ENCODE assay signal across 24 mouse cellular contexts in the genomic region with DNA sequence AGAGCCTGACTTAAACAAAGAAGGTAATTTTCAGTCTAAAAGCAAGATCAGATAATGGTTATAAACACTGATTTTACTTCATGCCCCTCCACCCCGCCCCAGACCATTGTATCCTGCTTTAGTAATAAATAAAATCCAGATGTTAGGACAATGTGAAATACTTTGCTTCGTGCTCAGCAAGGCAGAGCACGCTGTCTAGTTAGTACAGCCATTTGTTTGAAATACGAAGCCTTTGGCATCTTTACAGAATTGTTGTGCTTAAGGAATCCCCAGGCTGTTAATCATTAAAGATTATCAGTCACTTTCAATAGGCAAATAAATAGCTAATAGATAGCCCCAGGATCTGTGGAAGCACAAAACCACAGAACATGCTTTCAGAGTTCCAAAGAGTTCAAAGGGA. TPM values are rescaled to one million over a fixed set of nuclear protein-coding genes. Genes with fewer than 3 reads are reported as not detected.
DNase-seq lines count a peak whose midpoint lies in the region; ATAC-seq lines count a peak whose summit lies in the region.
"Had no signal": no experiment of that assay in that cellular context is flagged by ENCODE, and none has a peak within 500 bp of the region (broad histone marks: within the 10 kb centered on the region; RNA-seq: fewer than 3 reads in every experiment).

No protein-coding gene starts in this region.

- no peaks in the 10 kb centered on the region for H3K36me3 ChIP-seq in limb, embryonic 13.5 days
- no peaks in the 10 kb centered on the region for H3K36me3 ChIP-seq in limb, embryonic 10.5 days
- no peaks in the 10 kb centered on the region for H3K36me3 ChIP-seq in embryonic facial prominence, embryonic 13.5 days
- H3K36me3 ChIP-seq in intestine, embryonic 16.5 days (ENCODE audit: control insufficient read depth, insufficient read depth, low read length) = no peaks in the 10 kb centered on the region
- H3K36me3 ChIP-seq: forebrain, embryonic 15.5 days; G1E; limb, embryonic 12.5 days; midbrain, embryonic 10.5 days; midbrain, embryonic 15.5 days had no signal

- WGBS in limb, embryonic 13.5 days = 3% methylated on average over 4 of the region's 4 CpGs
- 19% methylated on average over 4 of the region's 4 CpGs for WGBS in limb, embryonic 10.5 days
- WGBS in embryonic facial prominence, embryonic 13.5 days = 14% methylated on average over 4 of the region's 4 CpGs
- 23% methylated on average over 4 of the region's 4 CpGs for WGBS in intestine, embryonic 16.5 days

- peaks cover 6% of the 10 kb centered on the region; the same call in 1 of the 2 replicates for H3K4me1 ChIP-seq in limb, embryonic 13.5 days
- H3K4me1 ChIP-seq in limb, embryonic 10.5 days = peaks cover 10% of the 10 kb centered on the region
- H3K4me1 ChIP-seq in embryonic facial prominence, embryonic 13.5 days = peaks cover 18% of the 10 kb centered on the region
- H3K4me1 ChIP-seq in intestine, embryonic 16.5 days (ENCODE audit: control insufficient read depth, insufficient read depth, low read length) = no peaks in the 10 kb centered on the region
- H3K4me1 ChIP-seq: forebrain, embryonic 15.5 days; midbrain, embryonic 10.5 days; midbrain, embryonic 15.5 days had no signal

- H3K27me3 ChIP-seq in limb, embryonic 13.5 days = no peaks in the 10 kb centered on the region
- no peaks in the 10 kb centered on the region for H3K27me3 ChIP-seq in limb, embryonic 10.5 days (ENCODE audit: low read depth, poor library complexity, severe bottlenecking)
- H3K27me3 ChIP-seq in embryonic facial prominence, embryonic 13.5 days = no peaks in the 10 kb centered on the region
- no peaks in the 10 kb centered on the region for H3K27me3 ChIP-seq in intestine, embryonic 16.5 days (replicated peaks; ENCODE audit: control insufficient read depth, insufficient read depth, low read length)
- H3K27me3 ChIP-seq: forebrain, embryonic 15.5 days; limb, embryonic 12.5 days; midbrain, embryonic 15.5 days; Patski had no signal

- H3K9me3 ChIP-seq in limb, embryonic 13.5 days = no peaks in the 10 kb centered on the region
- H3K9me3 ChIP-seq in limb, embryonic 10.5 days (replicated peaks) = no peaks in the 10 kb centered on the region
- H3K9me3 ChIP-seq in embryonic facial prominence, embryonic 13.5 days = no peaks in the 10 kb centered on the region
- no peaks in the 10 kb centered on the region for H3K9me3 ChIP-seq in intestine, embryonic 16.5 days (ENCODE audit: control insufficient read depth, low read length)
- H3K9me3 ChIP-seq: forebrain, embryonic 15.5 days; G1E; limb, embryonic 12.5 days; midbrain, embryonic 10.5 days; midbrain, embryonic 15.5 days had no signal

- no peak overlapping the region for H3K9ac ChIP-seq in limb, embryonic 13.5 days
- no peak overlapping the region for H3K9ac ChIP-seq in embryonic facial prominence, embryonic 13.5 days
- H3K9ac ChIP-seq in intestine, embryonic 16.5 days (ENCODE audit: low read depth, low read length) = no peak overlapping the region
- H3K9ac ChIP-seq: forebrain, embryonic 15.5 days; limb, embryonic 12.5 days; liver, embryonic 14.5 days; midbrain, embryonic 15.5 days had no signal

- ATAC-seq in limb, embryonic 13.5 days (ENCODE audit: low FRiP score, low read depth) = peak; percentile 36; the same call in 1 of the 2 replicates
- 0 out of 2 replicates have a peak, but pooled peaks have one; percentile 37 for ATAC-seq in embryonic facial prominence, embryonic 13.5 days (ENCODE audit: insufficient number of reproducible peaks, insufficient read depth, low FRiP score, low TSS enrichment, low read depth)
- ATAC-seq in intestine, embryonic 16.5 days = no peak
- ATAC-seq: forebrain, embryonic 15.5 days; hindbrain, embryonic 16.5 days; midbrain, embryonic 15.5 days; Patski had no signal

- no peak overlapping the region for H3K27ac ChIP-seq in limb, embryonic 13.5 days
- H3K27ac ChIP-seq in limb, embryonic 10.5 days = no peak overlapping the region
- H3K27ac ChIP-seq in embryonic facial prominence, embryonic 13.5 days = no peak overlapping the region; the same call in 1 of the 2 replicates
- no peak overlapping the region for H3K27ac ChIP-seq in intestine, embryonic 16.5 days (ENCODE audit: low read length)
- H3K27ac ChIP-seq: forebrain, embryonic 15.5 days; limb, embryonic 12.5 days; liver, embryonic 14.5 days; midbrain, embryonic 10.5 days; midbrain, embryonic 15.5 days had no signal

- H3K4me3 ChIP-seq in limb, embryonic 13.5 days = no peak overlapping the region
- H3K4me3 ChIP-seq in limb, embryonic 10.5 days = no peak overlapping the region
- H3K4me3 ChIP-seq in embryonic facial prominence, embryonic 13.5 days = no peak overlapping the region
- H3K4me3 ChIP-seq in intestine, embryonic 16.5 days (ENCODE audit: low read length) = no peak overlapping the region
- H3K4me3 ChIP-seq: forebrain, embryonic 15.5 days; limb, embryonic 12.5 days; midbrain, embryonic 10.5 days; midbrain, embryonic 15.5 days had no signal

- DNase-seq in embryo, embryonic 10.5 days (ENCODE audit: low spot score) = peak; percentile 26
- DNase-seq in embryo, embryonic 9.5 days (ENCODE audit: extremely low spot score) = no peak
- no peak for DNase-seq in limb, embryonic 10.5 days (ENCODE audit: low spot score)
- no peak for DNase-seq in cerebellum, postnatal 36 days
- DNase-seq: adrenal gland, postnatal 10 days; cerebellum, adult 8-10 months; heart, postnatal 14 days; kidney, adult 2 months; layer of hippocampus, adult 9-11 months; lung, adult 2 months; right cerebral cortex, adult 18-20 months; spleen, adult 18-20 months; thymus, postnatal 14 days had no signal

- H3K4me2 ChIP-seq in limb, embryonic 13.5 days (replicated peaks) = no peak overlapping the region
- H3K4me2 ChIP-seq in embryonic facial prominence, embryonic 13.5 days = no peak overlapping the region
- no peak overlapping the region for H3K4me2 ChIP-seq in intestine, embryonic 16.5 days (ENCODE audit: low read depth, low read length)
- H3K4me2 ChIP-seq: forebrain, embryonic 15.5 days; limb, embryonic 12.5 days; midbrain, embryonic 15.5 days had no signal

RNA-seq across cellular contexts. Expression of gene Synpo2, which starts 9.7 kb away (rescaled TPM):
- 7.3 and 8.8 TPM in 2 replicates for polyA plus RNA-seq in limb, embryonic 13.5 days (2015; fragmentation: Nextera tagmentation; extraction: Ambion mirVana)
- 0.87 and 2.7 TPM in 2 replicates for polyA plus RNA-seq in limb, embryonic 10.5 days (2016; fragmentation: Nextera tagmentation; extraction: Ambion mirVana)
- polyA plus RNA-seq in embryonic facial prominence, embryonic 13.5 days (2015; fragmentation: Nextera tagmentation; extraction: Ambion mirVana) = 5.6 and 7.2 TPM in 2 replicates
- polyA plus RNA-seq in intestine, embryonic 16.5 days (2015; fragmentation: Nextera tagmentation; extraction: Ambion mirVana) = 27.8 and 29.5 TPM in 2 replicates
- polyA plus RNA-seq: G1E had no signal

RNA-seq across cellular contexts. Expression of gene Sec24d, which starts 21.6 kb away (rescaled TPM):
- 88.6 and 92.9 TPM in 2 replicates for polyA plus RNA-seq in limb, embryonic 13.5 days (2015; fragmentation: Nextera tagmentation; extraction: Ambion mirVana)
- 12.5 and 19.4 TPM in 2 replicates for polyA plus RNA-seq in limb, embryonic 10.5 days (2016; fragmentation: Nextera tagmentation; extraction: Ambion mirVana)
- 75.1 and 81.7 TPM in 2 replicates for polyA plus RNA-seq in embryonic facial prominence, embryonic 13.5 days (2015; fragmentation: Nextera tagmentation; extraction: Ambion mirVana)
- polyA plus RNA-seq in intestine, embryonic 16.5 days (2015; fragmentation: Nextera tagmentation; extraction: Ambion mirVana) = 91.2 and 109 TPM in 2 replicates
- polyA plus RNA-seq: G1E had no signal
